Mouse (Mus musculus): ENCODE measurements around the gene Zswim1.

GRCm38 (mm10) chr2:164832032-164832747 is 9.7 kb downstream of the Zswim1 start:
- TF ChIP-seq GATA1 (IDR thresholded peaks at IDR 0.05; ENCODE audit: low read length) = no peak
- TF ChIP-seq TAL1 (IDR thresholded peaks at IDR 0.05; ENCODE audit: low read length) = no peak

All from erythroblast, embryonic 14.5 days (primary cell).